Mouse (Mus musculus): Measurements from ENCODE around the gene Emc10.
A peak's percentile ranks its signal among the peaks of the same experiment; 100 is the strongest.

Emc10 gene

GRCm38 (mm10) chr7:44495992-44496770 lies at the start of gene Emc10, which contains the start of gene Fam71e1:
Emc10 (minus strand) TSS chr7:44496529.
Fam71e1 (plus strand) TSS chr7:44496581.
- DNase-seq (ENCODE audit: low spot score) = peak; percentile 100

DNA sequence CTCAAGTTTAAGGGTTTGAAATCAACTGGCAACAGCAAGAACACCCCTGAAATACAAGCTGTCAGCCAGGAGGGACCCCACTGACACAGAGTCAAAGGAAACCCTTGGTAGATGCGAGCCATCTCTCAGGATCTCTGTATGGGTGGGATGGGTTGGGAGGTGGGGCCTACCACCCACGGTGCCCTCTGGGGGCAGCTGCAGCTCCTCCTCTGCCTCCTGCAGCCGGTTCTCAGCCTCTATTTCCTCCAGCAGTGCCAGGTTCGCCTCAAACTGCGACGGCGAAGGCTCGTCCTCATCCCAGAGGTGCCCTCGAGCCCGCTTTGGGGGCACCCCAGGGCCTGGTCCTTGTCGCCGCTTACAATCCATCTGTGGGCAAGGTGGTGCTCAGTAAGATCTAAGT lies 46.7 kb upstream of the Emc10 start:
- no peak for DNase-seq (ENCODE audit: low spot score)

GRCm38 (mm10) chr7:44542555-44542954 lies 46.2 kb upstream of the Emc10 start:
- no peak for DNase-seq (ENCODE audit: low spot score)

GRCm38 (mm10) chr7:44538756-44539624 lies 42.7 kb upstream of the Emc10 start:
- no peak for DNase-seq (ENCODE audit: low spot score)

DNA sequence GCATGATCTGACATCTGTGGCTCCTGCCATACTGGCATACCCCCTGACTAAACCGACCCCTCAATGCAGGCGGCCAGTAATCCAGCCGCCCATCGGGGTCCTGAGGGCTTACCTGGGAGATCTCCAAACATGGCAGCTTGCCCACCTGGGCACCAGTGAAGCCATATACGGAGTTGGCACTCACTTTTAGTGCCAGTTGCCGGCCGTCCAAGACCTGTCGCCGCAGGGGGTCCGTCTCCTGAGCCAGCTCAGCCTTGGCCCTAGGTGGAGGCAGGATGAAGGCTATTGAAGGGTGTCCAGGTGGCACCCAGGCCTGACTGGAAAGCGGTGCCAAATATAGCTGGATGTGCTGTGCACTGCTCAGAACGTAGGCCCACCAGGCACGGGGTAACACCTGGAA lies 41.2 kb upstream of the Emc10 start:
- DNase-seq (ENCODE audit: low spot score) = no peak

DNA sequence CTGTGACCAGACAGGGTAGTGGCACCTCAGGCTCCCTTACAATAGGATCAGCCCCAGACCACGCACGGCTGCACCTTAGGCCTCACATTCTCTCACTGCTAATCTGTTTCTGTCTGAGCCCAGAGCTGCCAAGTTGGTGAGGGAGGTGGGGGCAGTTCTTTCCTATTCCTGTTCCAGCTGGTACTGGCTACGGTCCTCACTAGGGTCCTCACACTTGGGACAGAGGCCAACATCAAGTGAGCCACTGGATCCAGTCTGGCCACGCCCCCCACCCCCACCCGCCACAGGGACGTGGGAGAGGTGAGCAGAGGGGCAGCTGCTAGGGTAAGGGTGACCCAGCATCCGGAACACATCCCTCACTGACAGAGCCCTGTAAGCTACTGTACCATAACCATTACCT lies 40.7 kb upstream of the Emc10 start:
- no peak for DNase-seq (ENCODE audit: low spot score)

- DNase-seq (ENCODE audit: low spot score) = no peak
These were observed 40.2 kb upstream of the Emc10 start for GRCm38 (mm10) chr7:44536590-44536968.

GRCm38 (mm10) chr7:44535657-44536589 lies 39.6 kb upstream of the Emc10 start:
- no peak for DNase-seq (ENCODE audit: low spot score)

- DNase-seq (ENCODE audit: low spot score) = no peak
These were observed 38.5 kb upstream of the Emc10 start for GRCm38 (mm10) chr7:44534656-44535441.

DNA sequence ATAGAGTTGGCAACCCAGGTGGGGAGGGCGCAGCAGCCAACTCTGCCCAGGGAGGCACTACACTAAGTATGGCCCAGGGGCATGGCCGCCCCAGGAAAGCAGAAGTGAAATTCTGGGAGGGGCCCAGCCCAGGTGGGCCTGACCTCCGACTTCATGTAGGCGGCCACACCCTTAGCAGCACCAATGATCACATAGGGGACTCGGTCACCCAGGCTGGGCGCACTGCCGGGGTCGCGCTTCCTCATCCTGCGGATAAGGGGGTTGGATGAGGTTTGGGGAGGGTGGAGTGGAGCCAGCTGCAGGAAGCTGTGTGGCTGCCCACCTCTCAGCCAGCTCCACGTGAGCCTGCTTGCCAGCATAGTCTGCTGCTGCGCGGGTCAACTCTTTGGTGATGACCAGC lies 37.9 kb upstream of the Emc10 start:
- DNase-seq (ENCODE audit: low spot score) = no peak

GRCm38 (mm10) chr7:44533746-44534045 lies 37.4 kb upstream of the Emc10 start:
- DNase-seq (ENCODE audit: low spot score) = no peak

- no peak for DNase-seq (ENCODE audit: low spot score)
These were observed 36.8 kb upstream of the Emc10 start for GRCm38 (mm10) chr7:44532918-44533745.

- no peak for DNase-seq (ENCODE audit: low spot score)
These were observed 35.8 kb upstream of the Emc10 start, which contains the start of gene Spib for GRCm38 (mm10) chr7:44531946-44532732. Spib (minus strand) TSS chr7:44532071.

DNA sequence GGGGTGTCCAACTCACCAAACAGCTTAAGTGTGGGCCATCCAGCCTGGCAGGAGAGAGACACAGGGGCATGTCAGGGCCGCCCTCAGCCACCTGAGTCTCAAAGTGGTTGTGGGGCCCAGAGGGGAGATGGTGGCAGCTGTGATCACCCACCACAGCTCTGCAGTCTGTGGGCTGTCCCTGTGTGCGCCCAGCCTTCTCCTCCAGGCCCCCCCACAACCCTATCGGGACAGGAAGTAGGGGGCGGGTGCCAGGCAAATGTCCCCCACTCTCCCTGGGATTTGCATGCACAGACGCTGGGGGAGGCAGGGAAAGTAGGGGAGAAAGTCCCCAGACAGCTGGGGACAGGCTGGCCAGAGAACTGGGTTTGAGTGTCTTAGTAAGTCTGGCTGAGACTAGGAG lies 34.9 kb upstream of the Emc10 start:
- DNase-seq (ENCODE audit: low spot score) = no peak

DNA sequence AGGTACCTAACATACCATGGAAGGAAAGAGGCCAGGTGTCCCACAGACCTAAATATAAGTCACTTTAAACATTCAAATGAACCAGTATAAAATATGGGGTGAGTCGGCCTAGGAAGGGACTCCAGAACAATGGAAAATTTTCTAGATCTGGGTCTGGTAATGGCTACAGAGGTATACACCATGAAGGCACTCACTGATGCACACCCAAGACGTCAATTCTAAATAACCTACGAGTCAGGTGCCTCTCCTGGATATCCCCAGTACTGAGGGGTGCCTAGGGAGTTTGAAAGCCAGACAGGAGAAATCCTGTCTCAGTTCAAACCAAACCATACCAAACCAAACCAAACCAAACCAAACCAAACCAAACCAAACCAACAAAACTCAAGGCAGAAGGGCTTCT lies 34.2 kb upstream of the Emc10 start:
- DNase-seq (ENCODE audit: low spot score) = no peak

- DNase-seq (ENCODE audit: low spot score) = no peak
These were observed 33.2 kb upstream of the Emc10 start for GRCm38 (mm10) chr7:44529518-44529917.

GRCm38 (mm10) chr7:44527483-44528398 lies 31.4 kb upstream of the Emc10 start:
- DNase-seq (ENCODE audit: low spot score) = peak; percentile 75

DNA sequence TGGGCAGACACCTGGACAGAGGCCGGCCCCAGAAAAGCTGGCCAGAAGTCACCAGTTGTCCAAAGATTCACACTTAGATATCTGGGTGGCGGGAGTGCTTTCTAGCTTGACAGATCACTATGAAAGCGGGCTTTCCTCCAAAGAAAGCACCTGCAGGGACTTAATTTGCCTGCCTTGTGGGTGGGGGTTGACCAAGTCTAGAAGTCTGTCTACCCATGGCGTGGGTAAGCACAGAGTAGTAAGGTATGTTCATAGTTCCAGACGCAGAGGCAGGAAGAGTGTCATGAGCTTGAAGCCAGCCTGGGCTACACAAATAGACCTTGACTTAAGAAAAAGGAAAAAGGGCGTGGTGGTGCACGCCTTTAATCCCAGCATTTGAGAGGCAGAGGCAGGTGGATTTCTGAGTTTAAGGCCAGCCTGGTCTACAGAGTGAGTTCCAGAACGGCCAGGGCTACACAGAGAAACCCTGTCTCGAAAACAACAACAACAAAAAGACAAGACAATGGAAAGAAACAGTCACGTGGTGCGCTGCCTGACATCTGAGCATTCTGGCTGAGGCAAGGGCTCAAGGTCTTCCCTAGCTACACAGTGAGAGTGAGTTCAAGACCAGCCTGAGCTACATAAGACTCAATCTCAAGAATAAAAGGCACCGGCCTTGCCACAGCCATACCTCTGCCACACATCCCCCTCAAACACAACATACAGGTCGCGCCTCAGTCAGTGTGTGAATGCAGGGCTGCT lies 30.3 kb upstream of the Emc10 start:
- no peak for DNase-seq (ENCODE audit: low spot score)

Data from c-Kit-positive CD71-positive TER-119-positive erythroid progenitor cells, embryonic 14.5 days (primary cell).